Mouse (Mus musculus) yolk sac, embryonic 10.5 days (tissue): ENCODE data around the gene Zfhx3.

Experiments
- DNase-seq: peaks from one replicate; pipeline ENCODE4 v3.0.0-alpha.2; 2017; ENCODE audit warnings: low spot score

Zfhx3 gene

GRCm38 (mm10) chr8:108241041-108241690 lies 298.7 kb downstream of the Zfhx3 start:
- DNase-seq: no peak

- DNase-seq: no peak
Measured at GRCm38 (mm10) chr8:108243270-108243669, 300.8 kb downstream of the Zfhx3 start.

GRCm38 (mm10) chr8:108244636-108245494 lies 302.4 kb downstream of the Zfhx3 start:
- DNase-seq: no peak

GRCm38 (mm10) chr8:108245575-108245974 lies 303.1 kb downstream of the Zfhx3 start:
- DNase-seq: no peak

GRCm38 (mm10) chr8:108246035-108246933 lies 303.8 kb downstream of the Zfhx3 start:
- DNase-seq: no peak

- DNase-seq: no peak
Measured at GRCm38 (mm10) chr8:108246934-108247417, 304.5 kb downstream of the Zfhx3 start.

- no peak for DNase-seq
Measured at GRCm38 (mm10) chr8:108264593-108265160, 322.2 kb downstream of the Zfhx3 start.

- DNase-seq: no peak
Measured at GRCm38 (mm10) chr8:108277960-108278359, 335.5 kb downstream of the Zfhx3 start.

GRCm38 (mm10) chr8:108281981-108282380 lies 339.5 kb downstream of the Zfhx3 start:
- DNase-seq: no peak

GRCm38 (mm10) chr8:108286117-108286516 lies 343.7 kb downstream of the Zfhx3 start:
- no peak for DNase-seq

GRCm38 (mm10) chr8:108300964-108301615 lies 358.6 kb downstream of the Zfhx3 start:
- DNase-seq: no peak

GRCm38 (mm10) chr8:108301654-108302053 lies 359.2 kb downstream of the Zfhx3 start:
- DNase-seq: no peak

- no peak for DNase-seq
Measured at GRCm38 (mm10) chr8:108305368-108305767, 362.9 kb downstream of the Zfhx3 start.

- no peak for DNase-seq
Measured at GRCm38 (mm10) chr8:108309525-108310246, 367.2 kb downstream of the Zfhx3 start.

GRCm38 (mm10) chr8:108315046-108315445 lies 372.6 kb downstream of the Zfhx3 start:
- no peak for DNase-seq

GRCm38 (mm10) chr8:108317532-108318093 lies 375.2 kb downstream of the Zfhx3 start:
- no peak for DNase-seq

GRCm38 (mm10) chr8:108327711-108328110 lies 385.3 kb downstream of the Zfhx3 start:
- DNase-seq: no peak

GRCm38 (mm10) chr8:108348352-108348751 lies 405.9 kb downstream of the Zfhx3 start:
- no peak for DNase-seq

- no peak for DNase-seq
Measured at GRCm38 (mm10) chr8:108348776-108349175, 406.3 kb downstream of the Zfhx3 start.

- DNase-seq: no peak
Measured at GRCm38 (mm10) chr8:108355119-108355777, 412.8 kb downstream of the Zfhx3 start.
